Mouse (Mus musculus): ENCODE measurements around the gene Fam102b. TPM values are rescaled to one million over a fixed set of nuclear protein-coding genes. Genes with fewer than 3 reads are reported as not detected.

The Fam102b gene
- polyA plus RNA-seq, 1 experiment from 2014 or later: 7.4 TPM

DNA sequence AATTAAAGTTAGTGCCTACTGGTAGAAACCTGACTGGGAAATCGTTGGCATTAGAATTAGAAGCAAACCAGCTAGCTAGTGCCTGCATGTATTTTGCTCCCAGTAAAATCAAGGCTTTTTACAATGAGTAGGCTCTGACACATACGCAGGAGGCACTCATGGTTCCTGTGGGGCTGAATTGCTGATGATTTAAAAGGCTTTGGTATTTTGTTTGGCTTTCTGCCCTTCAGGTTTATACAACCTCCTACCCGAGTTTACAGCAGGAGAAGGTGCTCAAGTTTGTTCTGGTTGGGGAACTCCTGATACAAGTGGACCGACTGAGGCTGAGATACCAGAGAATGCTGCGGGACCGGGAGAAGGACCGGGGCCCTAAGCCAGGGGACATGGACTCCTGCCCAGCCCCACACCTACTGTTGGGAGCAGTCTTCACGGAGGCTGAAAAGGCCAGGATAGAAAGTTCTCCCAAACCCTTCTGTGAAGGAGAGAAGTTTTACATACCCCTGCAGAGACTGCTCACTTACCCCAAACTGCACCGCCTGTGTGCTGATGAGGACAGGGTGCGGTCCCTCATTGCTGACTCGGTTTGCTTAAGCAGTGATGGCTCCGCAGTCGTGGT is 67.6 kb downstream of the Fam102b start:
- no peak for ATAC-seq (ENCODE audit: insufficient number of reproducible peaks, low FRiP score)
- H3K4me2 ChIP-seq: no peak overlapping the region
- H3K27ac ChIP-seq (ENCODE audit: poor library complexity, severe bottlenecking): no peak overlapping the region
- no peak overlapping the region for H3K9ac ChIP-seq
- H3K4me1 ChIP-seq (replicated peaks): peaks cover 5% of the 10 kb centered on the region; the same call in 1 of the 2 replicates
- no peaks in the 10 kb centered on the region for H3K9me3 ChIP-seq (replicated peaks)
- H3K36me3 ChIP-seq: no peaks in the 10 kb centered on the region
- no peaks in the 10 kb centered on the region for H3K27me3 ChIP-seq (replicated peaks)
- WGBS: 73% methylated on average over 13 of the region's 13 CpGs
- H3K4me3 ChIP-seq: no peak overlapping the region

DNA sequence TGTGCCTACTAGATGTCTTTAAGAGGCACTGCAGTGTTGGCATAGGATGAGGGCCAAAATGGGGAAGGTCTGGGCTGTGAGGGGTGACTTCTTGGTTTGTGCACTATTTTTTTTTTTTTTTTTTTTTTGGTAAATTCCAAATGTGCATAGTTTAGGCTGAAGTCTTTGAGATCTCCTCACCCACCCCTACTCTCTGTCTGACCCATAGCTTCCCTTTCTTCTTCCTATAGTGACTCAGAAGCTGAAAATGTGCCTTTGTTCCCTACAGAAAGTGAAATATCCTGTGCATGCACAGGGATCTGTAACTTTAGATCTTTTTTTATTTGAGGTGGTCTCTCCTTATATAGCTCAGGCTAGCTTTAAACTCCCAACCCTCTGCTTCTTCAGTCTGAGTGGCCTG is 69.4 kb downstream of the Fam102b start:
- no peaks in the 10 kb centered on the region for H3K36me3 ChIP-seq
- no peak overlapping the region for H3K4me2 ChIP-seq
- no peaks in the 10 kb centered on the region for H3K9me3 ChIP-seq (replicated peaks)
- H3K4me3 ChIP-seq: no peak overlapping the region
- ATAC-seq (ENCODE audit: insufficient number of reproducible peaks, low FRiP score): no peak
- no peak overlapping the region for H3K27ac ChIP-seq (ENCODE audit: poor library complexity, severe bottlenecking)
- H3K4me1 ChIP-seq (replicated peaks): peaks cover 5% of the 10 kb centered on the region; the same call in 1 of the 2 replicates
- H3K27me3 ChIP-seq (replicated peaks): no peaks in the 10 kb centered on the region
- H3K9ac ChIP-seq: no peak overlapping the region

DNA sequence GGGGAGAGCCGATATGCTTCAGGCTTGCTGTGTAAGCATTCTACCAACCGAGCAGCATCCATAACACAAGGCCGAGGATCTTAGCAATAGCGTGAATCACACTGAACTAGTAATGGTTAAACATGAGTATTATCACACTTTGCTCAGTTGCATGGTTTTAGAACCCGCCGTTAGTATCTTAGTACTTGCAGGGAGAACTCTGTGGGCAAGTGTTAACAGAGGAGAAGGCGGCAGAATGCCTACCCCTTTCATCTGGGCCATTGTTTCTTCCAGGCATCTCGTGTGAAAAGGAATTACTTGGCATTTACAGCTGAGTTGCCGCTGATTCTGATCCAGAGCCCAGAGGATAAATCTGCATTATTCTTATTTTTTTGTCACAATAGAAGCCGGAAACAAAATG is 86.4 kb downstream of the Fam102b start:
- WGBS: 82% methylated on average over 10 of the region's 10 CpGs

DNA sequence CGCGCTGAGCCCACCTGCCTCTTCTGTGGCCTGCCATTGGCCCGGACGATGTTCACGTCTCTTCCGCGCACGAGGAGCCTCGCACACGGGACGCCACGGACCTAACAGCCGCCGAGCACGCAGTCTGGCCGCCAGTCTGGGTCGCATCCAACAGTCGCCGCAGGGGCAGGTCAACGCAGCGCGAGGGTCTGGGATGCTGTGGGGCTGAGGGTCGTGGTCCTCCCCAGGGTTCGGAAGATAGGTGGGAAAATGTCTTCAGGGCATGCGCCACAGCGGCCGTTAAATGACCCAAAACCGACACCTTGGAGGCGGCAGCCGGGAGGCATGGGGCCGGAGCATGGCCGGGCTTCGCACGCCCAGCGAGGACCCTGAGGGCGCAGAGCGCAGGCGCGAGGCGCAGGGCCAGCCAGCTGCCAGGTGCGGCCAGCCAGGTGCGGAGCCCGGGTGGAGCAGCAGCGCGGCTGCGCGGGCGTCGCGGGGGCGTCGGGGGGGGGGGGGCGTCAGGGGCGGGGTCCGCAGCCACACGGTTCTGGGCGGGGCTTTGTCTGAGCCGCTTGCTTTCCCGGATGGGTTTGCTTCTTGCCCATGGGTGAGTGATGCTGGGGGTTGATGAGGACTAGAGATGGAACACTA is 87.3 kb downstream of the Fam102b start, which contains the start of gene Gm9857:
Gene Gm9857 (minus strand): TSS at position 445 of the 633 bp plus-strand sequence.
- H3K4me2 ChIP-seq: peak within 1 kb of the TSS; percentile 70
- H3K4me3 ChIP-seq: peak within 1 kb of the TSS; percentile 41
- no peaks in the 10 kb centered on the region for H3K36me3 ChIP-seq
- H3K4me1 ChIP-seq (replicated peaks): no peaks in the 10 kb centered on the region; the same call in 1 of the 2 replicates
- no peak within 1 kb of the TSS for H3K27ac ChIP-seq (ENCODE audit: poor library complexity, severe bottlenecking)
- WGBS: 45% methylated on average over 54 of the region's 59 CpGs
- H3K9ac ChIP-seq: 0 out of 2 replicates have a peak within 1 kb of the TSS, but pooled peaks have one; percentile 4
- ATAC-seq (ENCODE audit: insufficient number of reproducible peaks, low FRiP score): no peak
- 0 out of 2 replicates have a peak, but pooled peaks cover 3% of the 10 kb centered on the region for H3K9me3 ChIP-seq (replicated peaks)
- no peaks in the 10 kb centered on the region for H3K27me3 ChIP-seq (replicated peaks)

More for the DNA sequence above, 86.4 kb downstream of the Fam102b start:
- Histone ChIP-seq H3K9ac (no peak overlapping the region), H3K27ac (ENCODE audit: poor library complexity, severe bottlenecking) (no peak overlapping the region), H3K36me3 (no peaks in the 10 kb centered on the region), H3K4me1 (replicated peaks) (no peaks in the 10 kb centered on the region; the same call in 1 of the 2 replicates), H3K4me3 (no peak overlapping the region), H3K27me3 (replicated peaks) (no peaks in the 10 kb centered on the region), H3K4me2 (no peak overlapping the region), H3K9me3 (replicated peaks) (0 out of 2 replicates have a peak, but pooled peaks cover 3% of the 10 kb centered on the region)
- ATAC-seq (ENCODE audit: insufficient number of reproducible peaks, low FRiP score): no peak

DNA sequence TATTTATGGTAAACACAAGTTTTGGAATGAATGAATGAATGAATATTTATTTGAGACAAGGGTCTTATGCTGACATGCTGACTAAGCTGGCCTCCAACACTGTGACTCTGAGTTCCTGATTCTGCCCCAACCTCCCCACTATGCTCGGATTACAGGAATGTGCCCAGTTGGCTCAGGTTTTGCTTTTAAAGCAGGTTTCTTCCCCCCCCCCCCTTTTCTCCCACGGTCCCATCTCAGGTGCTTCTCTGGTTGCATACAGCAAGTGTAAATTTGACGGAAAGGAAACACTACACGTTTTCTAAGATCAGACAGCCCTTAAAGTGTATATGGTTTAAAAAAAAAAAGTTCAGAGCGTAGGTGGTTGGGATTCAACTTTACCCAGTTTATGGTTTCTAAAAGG is 87.8 kb downstream of the Fam102b start, which contains the start of gene Henmt1:
Gene Henmt1 (plus strand): TSS at position 301 of the 400 bp plus-strand sequence.
- no peak for ATAC-seq (ENCODE audit: insufficient number of reproducible peaks, low FRiP score)
- Histone ChIP-seq H3K27me3 (replicated peaks) (no peaks in the 10 kb centered on the region), H3K4me2 (peak within 1 kb of the TSS; percentile 70), H3K4me3 (peak within 1 kb of the TSS; percentile 41), H3K4me1 (replicated peaks) (no peaks in the 10 kb centered on the region; the same call in 1 of the 2 replicates), H3K36me3 (no peaks in the 10 kb centered on the region), H3K9me3 (replicated peaks) (0 out of 2 replicates have a peak, but pooled peaks cover 3% of the 10 kb centered on the region), H3K9ac (0 out of 2 replicates have a peak within 1 kb of the TSS, but pooled peaks have one; percentile 4), H3K27ac (ENCODE audit: poor library complexity, severe bottlenecking) (no peak within 1 kb of the TSS)
- 76% methylated on average over 5 of the region's 5 CpGs for WGBS

DNA sequence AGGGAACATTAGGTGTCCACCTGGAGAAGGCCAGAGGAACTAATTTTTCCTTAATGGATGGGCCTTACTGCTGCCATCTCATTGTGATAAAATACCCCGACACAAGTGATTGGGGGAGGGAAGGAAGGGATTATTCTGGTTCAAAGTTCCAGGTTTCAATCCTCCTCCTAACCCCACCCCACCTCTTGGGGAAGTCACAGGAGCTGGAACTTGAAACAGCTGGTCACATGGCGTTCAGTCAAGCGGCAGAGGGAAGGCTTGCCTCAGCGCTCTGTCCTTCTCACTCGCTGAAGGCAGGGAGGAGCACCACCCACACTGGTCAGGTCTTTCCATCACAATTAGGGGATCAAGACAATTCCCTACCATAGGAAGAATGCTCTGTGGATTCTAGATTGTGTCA is 88.7 kb downstream of the Fam102b start:
- H3K36me3 ChIP-seq: no peaks in the 10 kb centered on the region
- WGBS: 83% methylated on average over 5 of the region's 5 CpGs
- ATAC-seq (ENCODE audit: insufficient number of reproducible peaks, low FRiP score): no peak
- H3K27ac ChIP-seq (ENCODE audit: poor library complexity, severe bottlenecking): no peak overlapping the region
- no peak overlapping the region for H3K9ac ChIP-seq
- H3K4me2 ChIP-seq: no peak overlapping the region
- H3K27me3 ChIP-seq (replicated peaks): no peaks in the 10 kb centered on the region
- no peak overlapping the region for H3K4me3 ChIP-seq
- 0 out of 2 replicates have a peak, but pooled peaks cover 3% of the 10 kb centered on the region for H3K9me3 ChIP-seq (replicated peaks)
- no peaks in the 10 kb centered on the region; the same call in 1 of the 2 replicates for H3K4me1 ChIP-seq (replicated peaks)

DNA sequence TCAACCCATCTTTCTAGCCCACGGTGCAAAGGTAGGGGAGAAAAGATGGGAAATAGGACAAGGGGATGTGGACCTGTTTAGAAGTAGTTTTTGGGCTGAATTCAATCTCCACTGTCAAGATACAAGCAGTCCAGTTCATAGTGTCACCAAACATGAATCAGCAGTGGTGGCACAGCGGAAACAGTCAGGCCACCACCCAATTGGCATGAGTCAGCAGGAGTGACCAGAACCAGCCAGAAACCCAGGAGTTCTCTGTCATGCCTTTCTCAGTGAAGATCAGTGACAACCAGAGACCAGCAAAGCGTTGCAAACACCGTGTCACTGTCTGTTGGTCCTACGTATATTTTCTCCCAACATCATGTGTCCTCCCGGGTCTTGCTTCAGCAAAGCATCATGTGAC is 93.8 kb downstream of the Fam102b start:
- H3K27ac ChIP-seq (ENCODE audit: poor library complexity, severe bottlenecking): no peak overlapping the region

DNA sequence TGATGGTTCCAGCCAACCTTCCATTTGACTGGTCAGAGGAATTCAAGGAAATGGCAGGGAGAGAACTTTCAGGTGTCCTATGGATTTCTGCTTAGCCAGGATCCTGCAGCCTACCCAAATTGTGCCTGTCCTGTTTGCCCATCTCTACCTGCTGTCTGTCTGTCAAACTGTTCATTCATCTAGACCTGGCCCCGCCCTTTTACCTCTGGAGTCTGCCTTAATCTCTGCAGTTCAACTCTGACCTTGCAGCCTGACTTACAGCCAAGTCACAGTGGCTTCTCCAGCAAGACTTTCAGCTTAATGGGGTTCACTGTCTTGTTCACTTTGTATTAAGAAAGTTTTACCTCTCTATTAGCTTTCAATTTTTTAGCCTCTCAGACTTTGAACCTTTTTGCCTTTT is 101.1 kb downstream of the Fam102b start:
- no peak overlapping the region for H3K27ac ChIP-seq (ENCODE audit: poor library complexity, severe bottlenecking)
- H3K36me3 ChIP-seq: no peaks in the 10 kb centered on the region
- peaks cover 4% of the 10 kb centered on the region; the same call in 1 of the 2 replicates for H3K9me3 ChIP-seq (replicated peaks)
- H3K4me1 ChIP-seq (replicated peaks): no peaks in the 10 kb centered on the region
- 78% methylated on average over 1 of the region's 1 CpGs for WGBS
- no peaks in the 10 kb centered on the region for H3K27me3 ChIP-seq (replicated peaks)
- H3K4me2 ChIP-seq: no peak overlapping the region
- no peak for ATAC-seq (ENCODE audit: insufficient number of reproducible peaks, low FRiP score)
- no peak overlapping the region for H3K9ac ChIP-seq
- H3K4me3 ChIP-seq: no peak overlapping the region

More for the DNA sequence above, 93.8 kb downstream of the Fam102b start:
- ATAC-seq (ENCODE audit: insufficient number of reproducible peaks, low FRiP score): peak; percentile 72; the same call in 1 of the 2 replicates
- Histone ChIP-seq H3K4me2 (no peak overlapping the region), H3K9me3 (replicated peaks) (0 out of 2 replicates have a peak, but pooled peaks cover 4% of the 10 kb centered on the region), H3K4me3 (no peak overlapping the region), H3K9ac (no peak overlapping the region), H3K4me1 (replicated peaks) (no peaks in the 10 kb centered on the region), H3K36me3 (no peaks in the 10 kb centered on the region), H3K27me3 (replicated peaks) (no peaks in the 10 kb centered on the region)
- 87% methylated on average over 6 of the region's 6 CpGs for WGBS

DNA sequence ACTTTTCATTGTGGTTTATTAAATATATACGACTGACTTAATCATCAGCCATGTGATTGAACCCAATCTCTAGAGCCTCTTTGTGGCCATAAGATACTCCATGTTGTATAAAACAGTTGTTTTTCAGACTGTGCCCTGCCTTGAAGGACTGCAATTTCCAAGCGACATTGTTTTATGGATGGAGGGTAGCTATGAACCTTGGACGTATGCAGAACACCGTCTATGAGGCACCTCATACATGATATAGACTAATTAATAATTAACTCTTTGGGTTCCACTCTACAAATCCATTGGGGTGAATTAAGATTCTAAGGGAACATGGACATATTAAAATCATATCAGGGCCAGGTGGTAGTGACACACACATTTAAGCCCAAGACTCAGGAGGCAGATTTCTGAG is 101.7 kb downstream of the Fam102b start:
- H3K9ac ChIP-seq: no peak overlapping the region
- 86% methylated on average over 4 of the region's 4 CpGs for WGBS
- H3K36me3 ChIP-seq: no peaks in the 10 kb centered on the region
- H3K4me1 ChIP-seq (replicated peaks): no peaks in the 10 kb centered on the region
- H3K4me2 ChIP-seq: no peak overlapping the region
- no peak for ATAC-seq (ENCODE audit: insufficient number of reproducible peaks, low FRiP score)
- no peak overlapping the region for H3K4me3 ChIP-seq
- no peaks in the 10 kb centered on the region for H3K27me3 ChIP-seq (replicated peaks)
- H3K9me3 ChIP-seq (replicated peaks): peaks cover 4% of the 10 kb centered on the region; the same call in 1 of the 2 replicates
- H3K27ac ChIP-seq (ENCODE audit: poor library complexity, severe bottlenecking): no peak overlapping the region

DNA sequence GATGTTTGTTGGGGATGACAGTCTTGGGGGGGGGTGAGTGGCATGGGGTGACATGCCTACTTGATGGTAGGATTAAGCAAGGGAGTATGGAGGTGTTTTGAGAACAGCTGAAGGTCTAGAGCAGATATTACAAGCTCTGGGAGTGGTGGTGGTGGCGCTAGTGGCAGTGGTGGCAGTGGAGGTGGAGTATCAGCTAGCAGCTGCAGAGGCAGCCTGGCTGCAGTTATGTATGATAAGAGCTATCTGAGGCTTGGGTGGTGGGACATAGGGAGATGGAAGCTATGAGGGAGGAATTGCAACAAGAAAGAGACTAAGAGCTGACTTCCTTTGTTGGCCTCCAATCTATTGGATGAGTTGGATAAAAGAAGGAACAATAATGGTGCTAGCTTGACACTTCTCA is 105.6 kb downstream of the Fam102b start:
- Histone ChIP-seq H3K9ac (no peak overlapping the region), H3K36me3 (no peaks in the 10 kb centered on the region), H3K4me2 (no peak overlapping the region), H3K4me1 (replicated peaks) (no peaks in the 10 kb centered on the region), H3K27me3 (replicated peaks) (no peaks in the 10 kb centered on the region), H3K9me3 (replicated peaks) (no peaks in the 10 kb centered on the region), H3K27ac (ENCODE audit: poor library complexity, severe bottlenecking) (no peak overlapping the region), H3K4me3 (no peak overlapping the region)
- 0 out of 2 replicates have a peak, but pooled peaks have one; percentile 42 for ATAC-seq (ENCODE audit: insufficient number of reproducible peaks, low FRiP score)
- WGBS: 70% methylated on average over 1 of the region's 1 CpGs
